Mouse (Mus musculus) embryonic fibroblast, embryonic 13.5 days (primary cell): ENCODE data around the gene Tmem251.

Experiments
- CTCF ChIP-seq: IDR thresholded peaks from 2 replicates; pipeline ENCODE4 v1.5.1; 2011; ENCODE audit warnings: mild to moderate bottlenecking, control low read depth, low read length, moderate library complexity, borderline replicate concordance; ENCODE audit not compliant: insufficient read depth
- POLR2A ChIP-seq: IDR thresholded peaks from 2 replicates; pipeline ENCODE4 v1.6.1; 2011; ENCODE audit warnings: low read depth, mild to moderate bottlenecking, control low read depth, low read length, moderate library complexity

- TF ChIP-seq POLR2A (no peak), CTCF (no peak)
Measured at GRCm38 (mm10) chr12:102756304-102756703, 12.7 kb downstream of the Tmem251 start.
